Mouse (Mus musculus) olfactory bulb, adult 2 months (tissue): Measurements from ENCODE around the gene Noa1. TPM values are rescaled to one million over a fixed set of nuclear protein-coding genes. Genes with fewer than 3 reads are reported as not detected.

ENCODE experiments used
- H3K27ac ChIP-seq: fragments of 200-500 bp; 2 replicates; pipeline ENCODE4 v1.5.1; 2012; ENCODE audit warnings: low read depth, low read length; ENCODE audit not compliant: insufficient read depth
- H3K4me1 ChIP-seq: fragments of 200-500 bp; 2 replicates; pipeline ENCODE4 v1.6.1; 2012; ENCODE audit warnings: low read length; ENCODE audit not compliant: control insufficient read depth, insufficient read depth
- H3K4me3 ChIP-seq: fragments of 200-500 bp; 2 replicates; pipeline ENCODE4 v1.5.1; 2012; ENCODE audit warnings: mild to moderate bottlenecking, low read depth, low read length, moderate library complexity; ENCODE audit not compliant: insufficient read depth
- CTCF ChIP-seq: fragments of 200-500 bp; IDR thresholded peaks from 2 replicates; pipeline ENCODE4 v1.5.1; 2012; ENCODE audit warnings: low read depth, mild to moderate bottlenecking, low read length, moderate library complexity; ENCODE audit not compliant: insufficient read depth
- POLR2A ChIP-seq: fragments of 200-500 bp; IDR thresholded peaks from 2 replicates; pipeline ENCODE4 v1.6.1; 2012; ENCODE audit warnings: mild to moderate bottlenecking, low read depth, low read length, moderate library complexity; ENCODE audit not compliant: insufficient read depth
- WGBS: fragments of 180-500 bp; shearing (Covaris S2); methylation state at CpG from one replicate; pipeline ENCODE4 v1.1.7; 2018; 5-methylcytosine and 5-hydroxymethylcytosine counted together
- polyA plus RNA-seq: library from polyadenylated mRNA; stranded (reverse); fragments of >200 nt; gene quantifications from 2 replicates; pipeline ENCODE4 v1.2.4, GENCODE M21; 2012; ENCODE audit warnings: low replicate concordance; ENCODE audit not compliant: missing spikeins, insufficient read depth, insufficient read length

The Noa1 gene
- not detected in 2 replicates for polyA plus RNA-seq

DNA sequence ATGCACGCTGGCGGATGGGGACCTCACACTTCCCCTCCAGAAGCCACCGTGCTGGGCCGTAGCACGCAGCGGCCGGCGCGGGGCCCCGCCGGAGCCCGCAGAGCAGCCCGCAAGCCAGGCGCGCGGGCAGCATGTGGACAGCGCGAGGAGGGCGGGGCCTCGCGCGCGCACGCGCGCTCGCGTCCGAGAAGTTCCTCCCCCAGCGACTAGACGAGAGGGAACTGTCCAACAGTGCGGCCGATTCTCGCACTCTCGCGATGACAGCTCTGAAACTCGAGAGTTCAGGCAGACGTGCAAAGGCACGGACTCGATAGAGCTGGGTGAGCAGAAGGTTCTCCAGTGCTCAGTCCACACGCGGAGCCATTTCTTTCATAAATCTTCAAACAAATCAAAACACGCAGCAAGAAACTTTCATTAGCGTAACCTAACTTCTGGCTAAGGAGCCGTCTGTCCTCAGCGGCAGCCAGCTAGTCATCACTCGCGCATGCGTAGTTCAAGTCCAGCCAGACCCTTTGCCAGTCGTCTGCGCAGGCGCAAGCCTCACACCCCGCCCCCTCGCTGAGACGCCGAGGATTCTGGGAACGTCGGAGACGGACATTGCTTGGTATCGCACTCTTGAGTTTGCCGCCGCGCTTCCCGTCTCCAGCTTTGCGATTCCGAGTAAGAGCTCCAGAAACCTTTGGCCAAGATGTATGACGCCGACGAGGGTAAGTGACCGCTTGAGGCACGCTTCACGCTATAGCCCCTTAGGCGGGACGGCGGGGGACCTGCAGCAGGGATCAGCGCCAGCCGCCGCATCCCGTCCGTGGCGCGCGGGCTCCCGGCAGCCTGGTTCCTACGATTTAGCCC is at the start of gene Noa1, which contains the start of gene Polr2b:
Noa1 (minus strand) TSS at position 161 of the 849 bp plus-strand sequence.
Polr2b (plus strand) TSS at position 224 of the 849 bp plus-strand sequence.
- WGBS = under 1% methylated on average over 85 of the region's 85 CpGs
- Histone ChIP-seq H3K4me3 (peak within 1 kb of the TSS; percentile 72), H3K27ac (peak within 1 kb of the TSS; percentile 90), H3K4me1 (peaks cover 6% of the 10 kb centered on the region)
- TF ChIP-seq CTCF (no peak), POLR2A (peak; percentile 59)

DNA sequence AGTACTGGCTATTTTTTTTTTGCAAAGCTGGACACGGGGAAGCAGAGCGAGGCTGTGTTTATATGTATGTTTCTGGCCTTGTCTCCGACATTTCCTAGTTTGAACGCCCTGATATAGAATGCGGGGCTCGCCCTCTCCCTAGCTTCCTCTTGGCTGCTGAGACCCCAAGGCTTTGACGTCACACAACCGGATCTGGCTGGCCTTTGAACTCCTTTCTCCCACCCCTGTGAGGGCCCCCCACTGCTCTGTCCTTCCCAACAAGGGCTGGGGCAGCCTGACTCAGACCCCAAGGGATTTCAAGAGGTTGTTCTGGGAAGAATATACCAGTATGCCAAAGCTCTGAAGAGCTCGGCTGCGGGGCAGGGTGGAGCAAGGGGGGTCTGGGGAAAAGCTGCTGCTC is 48.5 kb upstream of the Noa1 start:
- TF ChIP-seq CTCF (no peak), POLR2A (no peak)
- H3K4me3 ChIP-seq = no peak overlapping the region

DNA sequence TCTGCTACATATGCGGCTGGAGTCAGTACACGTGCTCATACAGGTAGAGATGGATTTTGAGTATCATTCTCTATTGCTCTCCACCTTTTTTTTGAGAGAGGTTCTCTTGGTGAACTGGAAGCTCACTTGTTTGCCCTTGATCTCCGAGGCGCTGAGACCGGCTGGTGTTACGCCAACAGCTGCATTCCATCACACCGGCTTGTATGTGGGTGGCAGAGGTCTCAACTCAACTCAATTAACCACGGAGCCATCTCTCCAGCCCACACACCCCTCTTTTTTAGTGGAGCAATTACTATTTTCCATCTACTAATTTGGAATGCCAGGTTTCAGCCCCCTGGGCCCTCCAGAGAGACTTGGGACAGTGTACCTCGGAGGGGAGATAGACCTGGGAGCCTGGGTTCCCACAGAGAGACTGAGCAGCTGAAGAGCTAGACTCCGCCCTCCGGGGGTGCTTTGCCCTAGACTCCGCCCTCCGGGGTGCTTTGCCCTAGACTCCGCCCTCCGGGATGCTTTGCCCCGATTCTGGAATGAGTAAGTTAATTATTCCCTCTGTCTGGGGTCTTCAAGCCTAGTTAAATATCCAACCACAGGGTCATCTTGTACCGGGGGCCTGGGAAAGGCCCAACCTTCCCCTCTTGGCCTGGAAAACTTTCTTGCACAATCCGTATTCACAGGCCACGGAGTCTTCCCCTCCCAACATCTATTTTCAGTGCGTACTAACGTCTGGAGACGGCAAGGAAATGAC is 47.7 kb upstream of the Noa1 start:
- H3K4me1 ChIP-seq = peaks cover 12% of the 10 kb centered on the region; the same call in 1 of the 2 replicates
- no peak for TF ChIP-seq POLR2A
- TF ChIP-seq CTCF = no peak
- 27% methylated on average over 22 of the region's 22 CpGs for WGBS
- no peak overlapping the region for H3K27ac ChIP-seq
- peak overlapping the region; percentile 21; the same call in 1 of the 2 replicates for H3K4me3 ChIP-seq

More for the DNA sequence above, 48.5 kb upstream of the Noa1 start:
- Histone ChIP-seq H3K4me1 (peaks cover 12% of the 10 kb centered on the region; the same call in 1 of the 2 replicates), H3K27ac (no peak overlapping the region)
- 20% methylated on average over 10 of the region's 10 CpGs for WGBS

DNA sequence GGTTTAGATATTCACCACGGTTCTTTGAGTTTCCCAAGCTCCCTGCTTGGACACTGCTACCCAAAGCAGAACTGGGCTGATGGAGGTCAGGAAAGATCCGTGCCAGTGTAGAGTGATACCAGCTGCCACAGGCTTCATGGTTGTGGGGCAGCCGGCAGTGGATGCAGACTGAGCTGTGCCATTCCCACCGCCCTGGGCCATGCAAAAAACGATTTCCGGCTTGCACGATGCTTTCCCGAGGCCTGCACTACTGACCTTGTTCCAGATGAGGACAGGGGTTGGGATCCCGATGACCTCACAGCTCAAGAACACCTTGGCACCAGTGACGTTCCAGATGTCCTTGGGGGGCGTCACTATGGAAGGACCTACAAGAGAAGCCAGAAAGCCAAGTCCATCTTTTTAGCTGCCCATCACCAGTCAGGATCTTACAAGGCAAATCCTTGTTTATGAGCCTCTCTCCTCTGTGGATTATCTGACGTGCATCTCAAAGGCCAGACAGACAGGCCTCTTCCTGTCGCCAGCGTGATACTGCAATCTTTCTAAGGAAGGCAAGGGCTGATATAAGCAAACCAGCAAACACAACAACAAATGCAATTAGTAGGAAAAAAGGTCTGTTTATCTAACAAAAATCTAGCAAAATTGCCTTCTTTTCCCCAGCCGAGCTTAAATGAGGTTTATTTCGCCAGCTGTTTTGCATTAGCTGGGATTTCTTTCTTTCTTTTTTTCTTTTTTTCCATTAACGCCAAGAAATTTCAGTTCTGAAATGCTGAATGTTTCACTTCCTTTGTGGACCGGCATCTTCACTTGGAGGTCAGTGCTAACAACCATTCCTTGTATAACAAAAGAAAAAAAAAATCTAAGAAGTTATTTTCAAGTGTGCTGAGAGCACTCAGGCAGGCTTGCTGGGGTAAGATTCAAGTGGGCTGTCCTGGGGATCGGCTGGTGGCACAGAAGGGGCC is 45.7 kb upstream of the Noa1 start:
- Histone ChIP-seq H3K4me1 (peaks cover 12% of the 10 kb centered on the region; the same call in 1 of the 2 replicates), H3K4me3 (no peak overlapping the region), H3K27ac (no peak overlapping the region)
- 91% methylated on average over 19 of the region's 19 CpGs for WGBS
- TF ChIP-seq CTCF (no peak), POLR2A (no peak)

DNA sequence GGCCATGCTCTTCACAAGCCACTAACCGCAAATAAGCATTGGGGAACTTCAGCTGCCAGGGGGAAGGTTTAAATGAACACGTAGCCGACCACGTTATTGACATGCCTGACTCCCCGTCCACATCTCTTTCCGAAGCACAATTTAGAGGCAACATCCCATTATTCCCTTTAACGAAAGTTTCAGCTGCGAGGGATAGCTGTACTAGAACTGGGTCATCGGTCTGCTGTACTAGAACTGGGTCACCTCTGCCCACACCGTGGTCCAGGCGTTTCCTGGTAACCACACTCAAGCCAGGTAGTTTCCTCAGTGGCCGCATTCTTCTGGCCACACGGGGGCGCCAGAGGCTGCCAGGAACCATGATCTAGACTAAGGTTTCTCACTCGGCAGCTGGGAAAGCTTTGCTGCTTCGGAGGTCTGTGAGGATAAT is 44.5 kb upstream of the Noa1 start:
- TF ChIP-seq POLR2A (no peak), CTCF (peak; percentile 94)
- WGBS = 5% methylated on average over 16 of the region's 16 CpGs
- Histone ChIP-seq H3K27ac (no peak overlapping the region), H3K4me3 (peak overlapping the region; percentile 3), H3K4me1 (peaks cover 12% of the 10 kb centered on the region; the same call in 1 of the 2 replicates)

DNA sequence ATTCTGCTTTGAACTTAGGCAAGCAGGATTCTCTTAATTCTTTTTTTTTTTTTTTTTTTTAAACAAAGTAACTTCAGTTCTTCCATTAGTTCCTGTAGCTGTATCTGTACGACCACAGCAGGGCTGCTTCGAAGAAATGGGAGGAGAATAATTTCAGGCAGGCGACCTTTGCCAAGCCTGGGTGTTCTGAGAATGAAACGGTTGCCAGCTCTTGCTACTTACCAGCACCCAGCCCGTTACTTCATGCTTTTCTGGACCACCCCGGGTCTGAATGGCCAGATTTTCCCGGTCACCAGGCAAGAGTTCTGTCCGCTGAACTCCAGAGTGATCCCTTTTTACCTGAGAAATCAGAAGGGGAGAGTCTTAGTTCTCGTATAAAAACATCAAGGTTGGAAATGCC is 41.8 kb upstream of the Noa1 start:
- TF ChIP-seq CTCF (no peak), POLR2A (no peak)
- H3K27ac ChIP-seq = no peak overlapping the region
- no peak overlapping the region for H3K4me3 ChIP-seq
- WGBS = 70% methylated on average over 9 of the region's 9 CpGs
- H3K4me1 ChIP-seq = peaks cover 3% of the 10 kb centered on the region; the same call in 1 of the 2 replicates

DNA sequence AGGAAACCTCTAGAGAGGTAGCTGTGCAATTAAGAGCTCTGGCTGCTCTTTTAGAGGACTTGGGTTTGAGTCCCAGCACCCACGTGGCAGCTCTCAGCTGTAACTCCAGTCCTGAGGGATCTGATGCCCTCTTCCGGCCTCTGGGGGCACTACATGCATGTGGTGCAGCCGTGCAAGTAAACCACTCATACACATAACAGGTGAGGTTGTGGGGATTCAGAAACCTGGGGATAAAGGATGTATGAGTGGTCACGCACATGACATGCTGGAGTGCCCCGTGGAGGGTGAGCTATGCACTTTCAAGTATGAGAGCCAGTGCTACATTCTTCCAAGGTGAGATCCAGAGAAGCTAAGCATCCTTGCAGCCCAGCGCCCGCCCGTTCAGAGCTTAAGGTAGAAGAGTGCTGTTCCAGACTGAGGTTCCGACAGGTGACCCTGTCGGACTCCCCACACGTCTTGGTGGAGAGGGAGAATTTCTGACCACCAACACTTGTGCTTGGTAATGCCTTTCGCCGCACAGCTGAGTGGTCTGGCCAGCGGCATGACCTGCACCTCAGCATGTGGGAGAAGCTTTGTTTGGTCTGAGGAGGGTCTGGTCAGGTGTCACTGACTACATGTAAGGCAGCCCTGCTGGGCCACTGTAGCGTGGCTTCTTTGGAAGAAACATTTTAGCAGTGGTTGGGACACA is 40.2 kb upstream of the Noa1 start:
- WGBS = 94% methylated on average over 15 of the region's 15 CpGs
- H3K27ac ChIP-seq = no peak overlapping the region
- no peak overlapping the region for H3K4me3 ChIP-seq
- peaks cover 3% of the 10 kb centered on the region; the same call in 1 of the 2 replicates for H3K4me1 ChIP-seq
- TF ChIP-seq CTCF (no peak), POLR2A (no peak)
